Mouse (Mus musculus) ES-Bruce4 (cell line): Measurements from ENCODE around the gene Unc119b.
"Not testable (repeated sequence)": the region's sequence is repeated elsewhere in the genome, so short reads cannot be mapped to it uniquely, and the experiment has no call there.

Source experiments
- EP300 ChIP-seq: IDR thresholded peaks from 2 replicates; pipeline ENCODE4 v1.6.1; 2011; ENCODE audit warnings: low read depth, low read length; ENCODE audit not compliant: insufficient read depth
- POLR2A ChIP-seq: IDR thresholded peaks from one replicate; pipeline ENCODE4 v1.8.1; 2011; ENCODE audit warnings: low read length; ENCODE audit not compliant: insufficient read depth

DNA sequence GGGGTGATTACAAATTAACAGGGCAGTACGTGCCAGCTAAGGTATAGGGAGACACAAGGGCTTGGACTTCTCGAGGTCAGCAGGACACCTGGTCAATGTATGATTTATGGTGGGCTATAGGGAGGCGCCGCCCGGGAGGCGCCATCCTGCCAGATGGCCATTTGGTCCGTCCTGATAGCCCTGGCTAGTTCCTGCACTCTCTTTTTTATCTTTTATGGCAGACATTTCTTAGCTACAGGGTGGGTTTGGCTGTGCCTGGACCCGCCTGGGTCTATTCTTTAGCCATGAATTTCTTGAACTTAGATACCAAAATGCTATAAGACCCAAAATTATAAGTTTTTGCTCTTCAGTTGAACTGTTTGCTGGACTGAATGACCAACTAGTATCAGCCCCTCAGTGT is 61.5 kb downstream of the Unc119b start:
- not testable (repeated sequence) for TF ChIP-seq POLR2A, EP300
